Mouse (Mus musculus) stomach, postnatal 0 days (tissue): Measurements from ENCODE around the gene Haao. TPM values are rescaled to one million over a fixed set of nuclear protein-coding genes. Genes with fewer than 3 reads are reported as not detected.
"Not testable (repeated sequence)": the region's sequence is repeated elsewhere in the genome, so short reads cannot be mapped to it uniquely, and the experiment has no call there.

Experiments used
- ATAC-seq: fragments of 200-750 bp; cut with Nextera tagmentation; 2 replicates; pipeline ENCODE4 v1.8.0; 2017; ENCODE audit not compliant: low FRiP score, low TSS enrichment
- DNase-seq: peaks from one replicate; pipeline ENCODE4 v3.0.0-alpha.2; 2016; ENCODE audit warnings: low spot score
- H3K27ac ChIP-seq: fragments of 300-500 bp; sonication (generic); replicated peaks from 2 replicates; pipeline ENCODE4 v1.5.1; 2014; ENCODE audit warnings: mild to moderate bottlenecking, control low read depth
- H3K27me3 ChIP-seq: fragments of 300-500 bp; sonication (generic); 2 replicates; pipeline ENCODE4 v1.6.1; 2014; ENCODE audit warnings: low read length; ENCODE audit not compliant: control insufficient read depth, insufficient read depth
- H3K36me3 ChIP-seq: fragments of 300-500 bp; sonication (generic); 2 replicates; pipeline ENCODE4 v1.6.1; 2014; ENCODE audit warnings: low read length, mixed read lengths; ENCODE audit not compliant: control insufficient read depth, insufficient read depth
- H3K4me1 ChIP-seq: fragments of 300-500 bp; sonication (generic); replicated peaks from 2 replicates; pipeline ENCODE4 v1.6.1; 2014; ENCODE audit warnings: antibody characterized with exemption; ENCODE audit not compliant: control insufficient read depth, insufficient read depth
- H3K4me2 ChIP-seq: fragments of 300-500 bp; sonication (generic); replicated peaks from 2 replicates; pipeline ENCODE4 v1.6.1; 2014; ENCODE audit warnings: low read depth, mild to moderate bottlenecking, control low read depth, moderate library complexity
- H3K4me3 ChIP-seq: fragments of 300-500 bp; sonication (generic); 2 replicates; pipeline ENCODE4 v1.5.1; 2014; ENCODE audit warnings: low read depth, low read length, control low read depth
- H3K9ac ChIP-seq: fragments of 300-500 bp; sonication (generic); 2 replicates; pipeline ENCODE4 v1.6.1; 2014; ENCODE audit warnings: mild to moderate bottlenecking, low read length, control low read depth, mixed read lengths
- H3K9me3 ChIP-seq: fragments of 300-500 bp; sonication (generic); 2 replicates; pipeline ENCODE4 v1.6.1; 2016; ENCODE audit warnings: low read length; ENCODE audit not compliant: control insufficient read depth
- CTCF ChIP-seq: IDR thresholded peaks from 2 replicates; pipeline ENCODE4 v1.5.1; 2016; ENCODE audit warnings: antibody characterized with exemption, low read depth, mild to moderate bottlenecking, moderate library complexity
- EP300 ChIP-seq: optimal IDR thresholded peaks from 2 replicates; pipeline ENCODE3; 2016; ENCODE audit warnings: antibody characterized with exemption
- WGBS: fragments of 180-500 bp; shearing (Covaris S2); extraction: QIAGEN DNeasy Blood & Tissue Kit; methylation state at CpG from one replicate; pipeline ENCODE4 v1.1.7; 2014; 5-methylcytosine and 5-hydroxymethylcytosine counted together
- polyA plus RNA-seq: library from polyadenylated mRNA; unstranded; fragments of >200 nt; fragmentation: Nextera tagmentation; extraction: Ambion mirVana; gene quantifications from 2 replicates; pipeline ENCODE4 v1.2.1, GENCODE M21; 2015

Gene Haao
- polyA plus RNA-seq, 1 experiment from 2014 or later, result 0.13 TPM

DNA sequence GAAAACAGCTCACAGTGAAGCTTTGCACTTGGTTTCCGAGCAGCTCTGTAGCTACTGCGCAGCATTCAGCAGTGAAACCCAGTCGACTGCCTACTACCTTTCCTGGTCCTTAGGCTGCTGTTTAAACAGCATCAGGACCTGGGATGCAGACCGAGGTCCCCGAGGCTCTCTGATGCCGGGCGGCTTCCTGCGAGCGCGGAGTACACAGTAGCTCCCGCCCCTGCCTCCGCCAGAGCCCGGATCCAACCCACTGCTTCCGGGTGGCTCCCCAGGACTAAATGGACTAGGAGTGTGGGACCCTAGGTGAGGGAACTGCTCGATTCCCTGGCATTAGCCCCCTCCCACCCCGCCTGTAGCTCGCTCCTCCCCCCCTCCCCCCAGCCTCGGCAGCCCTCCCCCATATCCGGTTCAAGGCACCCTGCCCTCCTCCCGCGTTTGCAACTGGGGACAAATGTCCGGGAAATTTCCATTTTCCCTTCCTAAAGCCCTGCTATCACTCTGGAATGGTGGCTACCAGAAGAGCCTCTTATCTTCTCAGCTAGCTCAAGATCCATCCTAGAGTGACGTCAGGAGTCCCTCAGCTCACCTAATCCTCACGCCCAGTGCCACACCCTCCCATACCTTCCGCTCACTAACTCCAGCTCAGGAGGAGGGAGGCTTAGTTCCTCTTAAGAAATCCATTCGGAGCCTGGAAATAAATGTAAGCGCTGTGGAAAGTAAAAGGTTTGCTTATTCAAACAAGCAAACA, 14.5 kb upstream of the Haao start:
- H3K9ac ChIP-seq, result peak overlapping the region; percentile 83
- WGBS, result under 1% methylated on average over 27 of the region's 27 CpGs
- H3K36me3 ChIP-seq, result no peaks in the 10 kb centered on the region
- DNase-seq (peak; percentile 71), ATAC-seq (peak; percentile 75)
- H3K27me3 ChIP-seq, result no peaks in the 10 kb centered on the region
- no peaks in the 10 kb centered on the region for H3K4me1 ChIP-seq
- peak overlapping the region; percentile 73 for H3K4me3 ChIP-seq
- peak overlapping the region; percentile 77 for H3K4me2 ChIP-seq
- TF ChIP-seq EP300 (no peak), CTCF (no peak)
- peak overlapping the region; percentile 91 for H3K27ac ChIP-seq
- H3K9me3 ChIP-seq, result no peaks in the 10 kb centered on the region

DNA sequence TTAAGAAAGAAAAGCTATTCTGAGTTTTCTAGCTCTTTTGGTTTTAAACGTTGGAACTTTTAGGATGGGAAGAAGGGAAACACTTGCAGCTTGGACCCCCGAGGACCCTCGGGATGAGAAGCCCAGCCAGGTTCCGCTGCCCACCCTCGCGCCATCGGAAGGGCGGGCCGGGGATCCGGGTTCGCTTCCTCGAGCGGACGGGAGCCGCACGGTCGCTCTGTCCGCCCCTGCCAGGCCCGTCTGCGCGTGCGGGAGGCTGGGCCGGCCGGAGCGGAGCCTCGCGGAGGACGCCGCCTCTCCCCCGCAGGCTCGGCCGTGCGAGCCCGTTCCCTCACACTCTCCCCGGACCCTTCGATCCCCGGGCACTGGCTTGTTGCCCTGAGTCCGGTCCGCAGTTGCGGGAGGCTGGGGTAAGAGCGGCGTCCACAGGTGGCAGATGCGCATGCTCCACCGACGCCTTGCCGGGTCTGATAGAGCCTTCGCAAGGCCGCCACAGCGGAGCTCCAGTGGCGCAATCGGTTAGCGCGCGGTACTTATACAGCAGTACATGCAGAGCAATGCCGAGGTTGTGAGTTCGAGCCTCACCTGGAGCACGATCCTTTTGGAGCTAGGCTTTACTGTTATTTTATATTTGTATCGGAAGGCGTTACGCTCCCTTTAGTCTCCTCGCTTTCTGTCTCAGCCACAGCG, 13.8 kb upstream of the Haao start:
- Histone ChIP-seq H3K4me1 (no peaks in the 10 kb centered on the region), H3K4me2 (peak overlapping the region; percentile 77), H3K4me3 (peak overlapping the region; percentile 73), H3K9ac (peak overlapping the region; percentile 83), H3K27ac (peak overlapping the region; percentile 91), H3K9me3 (no peaks in the 10 kb centered on the region), H3K36me3 (no peaks in the 10 kb centered on the region), H3K27me3 (no peaks in the 10 kb centered on the region)
- DNase-seq (peak; percentile 96), ATAC-seq (peak; percentile 94)
- WGBS, result under 1% methylated on average over 53 of the region's 62 CpGs
- no peak for TF ChIP-seq EP300
- TF ChIP-seq CTCF, result peak; percentile 17; the same call in 1 of the 2 replicates

DNA sequence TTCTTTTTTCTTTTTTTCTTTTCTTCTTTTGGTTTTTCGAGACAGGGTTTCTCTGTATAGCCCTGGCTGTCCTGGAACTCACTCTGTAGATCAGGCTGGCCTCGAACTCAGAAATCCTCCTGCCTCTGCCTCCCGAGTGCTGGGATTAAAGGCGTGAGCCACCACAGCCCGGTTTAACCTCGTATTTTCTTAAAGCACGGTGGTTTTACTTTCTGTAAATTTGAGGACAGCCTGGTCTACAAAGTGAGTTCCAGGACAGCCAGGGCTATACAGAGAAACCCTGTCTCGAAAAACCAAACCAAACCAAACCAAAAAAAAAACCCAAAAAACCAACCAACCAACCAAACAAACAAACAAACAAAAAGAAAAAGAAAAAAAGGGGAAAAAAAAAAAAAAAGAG, 13.2 kb upstream of the Haao start:
- 72% methylated on average over 8 of the region's 8 CpGs for WGBS
- H3K9me3 ChIP-seq, H3K27me3 ChIP-seq, H3K27ac ChIP-seq, H3K4me1 ChIP-seq, ATAC-seq, H3K9ac ChIP-seq, H3K36me3 ChIP-seq, DNase-seq: not testable (repeated sequence)
- H3K4me2 ChIP-seq, result peak overlapping the region; percentile 77; the same call in 1 of the 2 replicates
- peak overlapping the region; percentile 73 for H3K4me3 ChIP-seq

DNA sequence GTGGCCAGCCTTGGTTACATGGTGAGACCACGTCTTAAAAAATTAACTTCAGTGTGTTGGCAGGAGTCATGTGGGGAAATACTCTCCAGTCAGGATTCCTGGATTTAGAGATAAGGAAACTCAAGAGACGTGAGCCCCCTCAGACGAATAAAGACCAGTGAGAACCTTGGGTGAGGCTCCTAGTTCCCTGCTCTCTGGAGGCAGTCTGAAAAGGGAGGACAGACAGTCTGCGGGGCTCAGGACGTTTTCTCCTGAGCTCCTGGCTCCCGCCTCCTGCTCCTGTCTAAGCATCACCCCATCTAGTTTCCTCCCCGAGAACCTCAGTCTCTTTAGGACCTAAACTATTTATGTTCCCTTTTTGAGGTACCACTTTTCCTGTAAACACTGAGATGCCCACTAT, 12.5 kb upstream of the Haao start:
- Histone ChIP-seq H3K27ac (no peak overlapping the region), H3K9ac (no peak overlapping the region), H3K4me3 (no peak overlapping the region), H3K9me3 (no peaks in the 10 kb centered on the region), H3K4me1 (no peaks in the 10 kb centered on the region), H3K36me3 (no peaks in the 10 kb centered on the region), H3K4me2 (no peak overlapping the region), H3K27me3 (no peaks in the 10 kb centered on the region)
- DNase-seq (no peak), ATAC-seq (no peak)
- WGBS, result 72% methylated on average over 7 of the region's 7 CpGs
- no peak for TF ChIP-seq CTCF
- TF ChIP-seq EP300, result no peak

GRCm38 (mm10) chr17:83859639-83860038, 11.9 kb upstream of the Haao start:
- Histone ChIP-seq H3K9ac (no peak overlapping the region), H3K4me3 (no peak overlapping the region), H3K36me3 (no peaks in the 10 kb centered on the region), H3K9me3 (no peaks in the 10 kb centered on the region), H3K27me3 (no peaks in the 10 kb centered on the region), H3K27ac (no peak overlapping the region), H3K4me2 (no peak overlapping the region), H3K4me1 (no peaks in the 10 kb centered on the region)
- 86% methylated on average over 4 of the region's 4 CpGs for WGBS
- ATAC-seq (no peak), DNase-seq (no peak)
- TF ChIP-seq EP300, result no peak
- TF ChIP-seq CTCF, result no peak

GRCm38 (mm10) chr17:83858413-83858812, 10.7 kb upstream of the Haao start:
- ATAC-seq (no peak), DNase-seq (no peak)
- no peaks in the 10 kb centered on the region for H3K36me3 ChIP-seq
- TF ChIP-seq CTCF (no peak), EP300 (no peak)
- no peak overlapping the region for H3K4me3 ChIP-seq
- no peaks in the 10 kb centered on the region for H3K9me3 ChIP-seq
- no peak overlapping the region for H3K27ac ChIP-seq
- H3K4me1 ChIP-seq, result no peaks in the 10 kb centered on the region
- no peak overlapping the region for H3K9ac ChIP-seq
- H3K27me3 ChIP-seq, result no peaks in the 10 kb centered on the region
- no peak overlapping the region for H3K4me2 ChIP-seq
- 79% methylated on average over 7 of the region's 7 CpGs for WGBS
